Mouse (Mus musculus) limb, embryonic 15.5 days (tissue): Measurements from ENCODE around the gene Angptl8. TPM values are rescaled to one million over a fixed set of nuclear protein-coding genes. Genes with fewer than 3 reads are reported as not detected.
A peak's percentile ranks its signal among the peaks of the same experiment; 100 is the strongest.

ENCODE experiments used
- ATAC-seq: fragments of 200-750 bp; cut with Nextera tagmentation; 2 replicates; pipeline ENCODE4 v1.8.0; 2017; ENCODE audit warnings: low read depth, moderate TSS enrichment; ENCODE audit not compliant: insufficient number of reproducible peaks, low FRiP score, low TSS enrichment
- H3K27ac ChIP-seq: fragments of 300-500 bp; sonication (generic); 2 replicates; pipeline ENCODE4 v1.5.1; 2015; ENCODE audit warnings: moderate library complexity, mild to moderate bottlenecking, inconsistent platforms
- H3K27me3 ChIP-seq: fragments of 300-500 bp; sonication (generic); 2 replicates; pipeline ENCODE4 v1.6.1; 2015; ENCODE audit warnings: inconsistent platforms
- H3K36me3 ChIP-seq: fragments of 300-500 bp; sonication (generic); 2 replicates; pipeline ENCODE4 v1.6.1; 2015; ENCODE audit warnings: inconsistent platforms
- H3K4me1 ChIP-seq: fragments of 300-500 bp; sonication (generic); 2 replicates; pipeline ENCODE4 v1.6.1; 2015; ENCODE audit warnings: inconsistent platforms
- H3K4me2 ChIP-seq: fragments of 300-500 bp; sonication (generic); 2 replicates; pipeline ENCODE4 v1.6.1; 2015; ENCODE audit warnings: mild to moderate bottlenecking, inconsistent platforms
- H3K4me3 ChIP-seq: fragments of 300-500 bp; sonication (generic); 2 replicates; pipeline ENCODE4 v1.5.1; 2015; ENCODE audit warnings: mild to moderate bottlenecking, inconsistent platforms
- H3K9ac ChIP-seq: fragments of 300-500 bp; sonication (generic); 2 replicates; pipeline ENCODE4 v1.6.1; 2015; ENCODE audit warnings: inconsistent platforms
- H3K9me3 ChIP-seq: fragments of 300-500 bp; sonication (generic); 2 replicates; pipeline ENCODE4 v1.6.1; 2016; ENCODE audit warnings: inconsistent platforms
- WGBS: fragments of 180-500 bp; shearing (Covaris S2); methylation state at CpG from one replicate; pipeline ENCODE4 v1.1.7; 2015; 5-methylcytosine and 5-hydroxymethylcytosine counted together
- polyA plus RNA-seq: library from polyadenylated mRNA; unstranded; fragments of >200 nt; fragmentation: Nextera tagmentation; extraction: Ambion mirVana; gene quantifications from 2 replicates; pipeline ENCODE4 v1.2.1, GENCODE M21; 2015

Gene Angptl8
- polyA plus RNA-seq, 1 experiment from 2014 or later, result 0.64 TPM

DNA sequence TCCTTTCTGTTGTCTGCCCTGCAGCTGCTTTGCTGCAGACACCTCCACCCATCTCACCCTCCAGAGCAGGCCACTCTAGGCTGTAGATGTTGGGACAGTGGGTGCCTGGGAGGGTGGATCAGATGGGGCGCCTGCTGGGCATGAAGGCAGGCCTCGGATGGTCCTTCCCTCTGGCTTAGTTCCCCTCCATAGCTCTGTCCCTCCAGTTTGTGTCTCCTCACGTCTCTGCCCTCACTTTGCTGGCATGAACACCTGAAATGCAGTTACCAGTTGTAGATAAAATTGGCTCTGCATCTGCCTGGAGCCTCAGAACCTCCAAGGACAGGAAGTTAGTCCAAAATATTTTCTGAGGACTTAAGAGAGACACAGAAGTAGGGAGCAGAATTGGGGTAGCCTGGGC lies 38.4 kb upstream of the Angptl8 start:
- ATAC-seq, result no peak
- 58% methylated on average over 3 of the region's 3 CpGs for WGBS
- Histone ChIP-seq H3K4me1 (peaks cover 45% of the 10 kb centered on the region), H3K4me3 (peak overlapping the region; percentile 85), H3K4me2 (peak overlapping the region; percentile 79), H3K9me3 (no peaks in the 10 kb centered on the region), H3K36me3 (peaks cover 46% of the 10 kb centered on the region), H3K27ac (peak overlapping the region; percentile 97), H3K9ac (no peak overlapping the region), H3K27me3 (no peaks in the 10 kb centered on the region)

DNA sequence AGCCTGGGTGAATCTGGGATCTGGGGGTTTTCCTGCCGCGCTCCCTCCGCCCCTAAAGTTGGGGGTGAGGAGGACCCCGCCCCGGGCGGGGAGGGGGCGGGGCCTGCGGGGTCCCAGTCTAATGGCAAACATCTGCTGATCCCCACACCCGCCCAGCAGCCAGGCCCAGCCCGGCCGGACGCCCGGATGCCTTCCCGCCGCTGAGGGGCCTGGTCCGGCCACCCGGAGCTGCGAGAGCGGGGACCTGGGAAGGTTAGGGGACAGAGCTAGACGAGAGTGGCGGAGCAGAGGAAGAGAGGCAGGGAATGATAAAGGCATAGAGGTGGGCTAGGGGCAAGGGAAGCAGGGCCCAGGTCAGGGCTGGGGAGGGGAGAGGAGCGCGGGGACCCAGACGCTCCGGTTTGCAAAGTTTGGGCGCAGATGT lies 37.4 kb upstream of the Angptl8 start:
- Histone ChIP-seq H3K4me3 (peak overlapping the region; percentile 85), H3K4me2 (peak overlapping the region; percentile 79), H3K27me3 (no peaks in the 10 kb centered on the region), H3K36me3 (peaks cover 50% of the 10 kb centered on the region), H3K9ac (peak overlapping the region; percentile 84), H3K4me1 (peaks cover 35% of the 10 kb centered on the region), H3K9me3 (no peaks in the 10 kb centered on the region), H3K27ac (peak overlapping the region; percentile 97)
- ATAC-seq, result peak; percentile 56
- WGBS, result 0% methylated on average over 26 of the region's 26 CpGs

DNA sequence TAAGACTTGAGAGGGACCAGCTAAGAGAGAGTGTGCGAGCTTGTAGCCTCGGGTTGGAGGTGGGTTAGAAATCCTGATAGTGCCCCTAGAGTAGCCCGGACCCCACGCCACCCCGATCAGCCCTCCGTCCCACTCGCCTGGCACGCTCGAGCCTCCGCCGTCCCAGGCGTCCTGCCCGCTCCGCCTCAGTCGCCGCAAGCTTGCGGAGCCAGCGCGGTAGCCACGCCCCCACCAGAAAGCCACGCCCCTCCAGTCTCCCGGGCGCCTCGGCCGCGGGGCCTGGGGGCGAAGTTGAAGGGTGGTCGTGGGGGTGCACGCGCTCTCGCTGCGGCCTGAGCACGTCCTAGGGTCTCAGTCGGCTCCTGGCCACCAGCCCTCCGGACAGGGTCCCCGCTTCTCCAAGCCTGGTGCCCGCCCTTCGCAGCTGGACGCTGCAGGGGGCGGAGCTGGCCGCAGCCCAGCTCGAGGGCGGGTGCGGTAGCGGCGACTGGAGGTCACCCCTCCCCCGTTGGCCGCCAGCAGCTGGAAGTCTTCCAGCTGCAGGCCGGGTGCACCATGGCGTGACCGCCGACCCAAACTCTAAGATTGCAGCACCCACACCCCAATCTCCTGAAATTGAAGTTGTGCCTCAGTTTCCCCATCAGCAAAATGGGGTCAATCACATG lies 36.8 kb upstream of the Angptl8 start, which contains the start of gene Kank2:
TSS of gene Kank2 (minus strand) at position 400 of the 665 bp plus-strand sequence.
- H3K4me1 ChIP-seq, result peaks cover 33% of the 10 kb centered on the region
- WGBS, result under 1% methylated on average over 52 of the region's 52 CpGs
- H3K36me3 ChIP-seq, result peaks cover 49% of the 10 kb centered on the region

DNA sequence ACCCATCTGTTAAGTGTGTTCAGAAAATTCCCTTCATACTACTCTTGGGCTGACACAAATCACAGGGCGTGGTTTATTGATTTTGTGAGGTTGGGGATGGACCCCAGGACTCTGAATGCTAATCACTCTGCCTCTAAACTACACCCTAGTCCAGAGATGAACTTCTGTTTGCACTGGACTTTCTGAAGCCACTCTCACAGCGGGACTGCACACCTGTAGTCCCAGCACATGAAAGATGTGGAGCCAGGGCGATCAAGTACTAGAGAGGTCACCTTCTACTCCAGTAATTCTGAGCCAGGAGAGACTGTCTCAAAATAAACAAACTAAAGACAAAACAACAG lies 36.3 kb upstream of the Angptl8 start:
- H3K27ac ChIP-seq, result peak overlapping the region; percentile 97
- peaks cover 35% of the 10 kb centered on the region for H3K4me1 ChIP-seq
- H3K4me3 ChIP-seq, result peak overlapping the region; percentile 85
- peak overlapping the region; percentile 79 for H3K4me2 ChIP-seq
- WGBS, result 48% methylated on average over 3 of the region's 3 CpGs
- no peaks in the 10 kb centered on the region for H3K9me3 ChIP-seq
- peaks cover 44% of the 10 kb centered on the region for H3K36me3 ChIP-seq
- no peak overlapping the region for H3K9ac ChIP-seq
- no peak for ATAC-seq
- H3K27me3 ChIP-seq, result no peaks in the 10 kb centered on the region

More for the DNA sequence above, 36.8 kb upstream of the Angptl8 start, which contains the start of gene Kank2:
- Histone ChIP-seq H3K4me2 (peak within 1 kb of the TSS; percentile 79), H3K27me3 (no peaks in the 10 kb centered on the region), H3K4me3 (peak within 1 kb of the TSS; percentile 85), H3K9ac (peak within 1 kb of the TSS; percentile 84), H3K9me3 (no peaks in the 10 kb centered on the region), H3K27ac (peak within 1 kb of the TSS; percentile 97)
- ATAC-seq, result peak; percentile 71

DNA sequence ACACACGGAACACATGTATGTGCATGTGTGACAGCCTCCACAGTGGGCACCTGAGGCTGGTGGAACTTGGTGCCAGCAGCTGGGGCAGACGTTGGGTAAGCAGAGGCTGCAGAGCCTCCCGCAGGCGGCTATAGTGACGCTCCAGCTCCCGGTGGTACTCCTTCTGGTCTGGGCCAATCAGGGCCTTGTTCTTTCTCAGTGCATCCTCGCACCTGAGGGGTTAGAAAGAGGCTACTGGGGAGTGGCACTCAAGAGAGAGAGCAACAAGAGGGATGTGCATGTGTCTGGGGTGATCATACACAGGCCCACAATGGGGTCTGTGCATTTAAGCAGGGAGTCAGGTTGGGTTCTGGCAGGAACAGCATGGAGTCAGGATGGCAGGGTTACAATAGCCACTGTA lies 34.2 kb upstream of the Angptl8 start:
- Histone ChIP-seq H3K36me3 (peaks cover 26% of the 10 kb centered on the region), H3K9ac (no peak overlapping the region), H3K27me3 (no peaks in the 10 kb centered on the region), H3K4me3 (no peak overlapping the region), H3K4me2 (no peak overlapping the region), H3K9me3 (no peaks in the 10 kb centered on the region), H3K4me1 (peaks cover 29% of the 10 kb centered on the region), H3K27ac (no peak overlapping the region)
- ATAC-seq, result no peak
- 84% methylated on average over 7 of the region's 7 CpGs for WGBS

DNA sequence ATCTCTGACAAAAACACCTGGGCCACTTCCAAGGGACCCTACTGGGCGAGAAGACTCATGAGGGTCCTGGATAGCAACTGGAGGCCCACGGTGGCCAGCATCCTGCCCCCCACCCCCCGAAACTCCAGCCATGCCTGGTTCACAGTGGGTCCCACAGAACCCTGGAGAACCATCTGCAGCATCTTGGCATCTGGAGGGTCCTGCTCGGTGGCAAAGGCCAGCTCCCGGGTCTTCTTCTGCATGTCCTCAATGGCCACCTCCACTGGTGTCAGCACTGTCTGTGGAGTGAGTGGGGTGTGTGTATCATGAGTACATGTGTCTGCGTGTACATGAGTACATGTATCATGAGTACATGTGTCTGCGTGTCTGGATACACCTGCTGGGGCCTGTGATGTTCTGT lies 33.7 kb upstream of the Angptl8 start:
- H3K27me3 ChIP-seq, result no peaks in the 10 kb centered on the region
- no peak overlapping the region for H3K27ac ChIP-seq
- peaks cover 24% of the 10 kb centered on the region for H3K4me1 ChIP-seq
- peaks cover 26% of the 10 kb centered on the region for H3K36me3 ChIP-seq
- no peak overlapping the region for H3K4me2 ChIP-seq
- H3K9me3 ChIP-seq, result no peaks in the 10 kb centered on the region
- H3K4me3 ChIP-seq, result no peak overlapping the region
- no peak overlapping the region for H3K9ac ChIP-seq
- 90% methylated on average over 7 of the region's 7 CpGs for WGBS
- no peak for ATAC-seq

DNA sequence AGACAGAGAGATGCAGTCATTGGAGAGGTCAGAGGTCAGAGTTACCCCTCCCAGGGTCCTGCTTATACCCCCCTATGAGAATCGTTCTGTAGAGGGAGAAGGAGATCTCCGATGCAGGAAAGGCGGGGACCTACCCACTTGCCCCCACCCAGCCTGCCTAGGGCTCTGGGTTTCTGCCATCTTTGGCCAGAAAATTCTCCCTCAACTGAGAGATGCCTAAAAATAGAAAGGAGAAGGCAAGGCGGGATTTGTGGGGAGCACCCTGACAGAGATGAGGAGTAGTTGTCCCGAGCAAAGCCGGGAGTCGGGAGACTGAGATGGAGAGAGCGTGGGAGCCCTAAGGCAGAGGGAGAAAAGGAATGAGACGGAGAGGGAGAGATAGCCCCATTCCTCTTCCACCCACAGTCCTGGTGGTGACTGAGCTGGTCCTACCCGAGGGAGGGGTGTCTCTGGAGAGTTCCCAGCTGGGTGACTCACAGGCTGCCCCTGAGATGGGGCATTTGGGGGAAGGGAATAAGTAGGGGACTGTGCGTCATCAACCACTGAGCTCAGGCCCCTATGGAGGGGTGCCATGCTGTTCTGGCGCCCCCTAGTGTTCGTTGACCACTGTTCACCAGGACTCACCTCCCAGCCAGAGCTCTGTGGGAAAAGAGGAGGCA lies 31.2 kb upstream of the Angptl8 start:
- H3K9ac ChIP-seq, result no peak overlapping the region
- H3K4me1 ChIP-seq, result peaks cover 8% of the 10 kb centered on the region
- peaks cover 40% of the 10 kb centered on the region for H3K36me3 ChIP-seq
- peak overlapping the region; percentile 22; the same call in 1 of the 2 replicates for H3K4me2 ChIP-seq
- no peak overlapping the region for H3K27ac ChIP-seq
- H3K27me3 ChIP-seq, result no peaks in the 10 kb centered on the region
- no peak overlapping the region for H3K4me3 ChIP-seq
- peak; percentile 83 for ATAC-seq
- no peaks in the 10 kb centered on the region for H3K9me3 ChIP-seq
- WGBS, result 43% methylated on average over 13 of the region's 13 CpGs

DNA sequence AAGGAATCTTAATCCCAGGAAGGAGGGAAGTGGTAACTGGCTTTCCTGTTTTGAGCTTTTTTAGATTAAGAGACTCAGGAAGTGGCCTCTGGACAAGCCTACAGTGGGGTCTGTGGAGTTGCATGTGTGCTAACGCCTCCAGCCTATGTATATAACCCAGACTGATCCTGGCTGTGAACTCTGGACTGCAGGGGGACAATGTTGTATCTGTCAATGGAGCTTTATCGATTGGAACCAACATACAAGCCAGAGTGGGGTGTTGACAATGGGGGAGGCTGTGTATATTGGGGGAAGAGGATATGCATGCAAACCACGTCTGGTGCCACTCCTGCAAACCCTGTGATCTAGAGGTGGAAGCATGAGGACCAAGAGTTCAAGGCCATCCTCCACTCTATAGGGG lies 28.9 kb upstream of the Angptl8 start:
- H3K9ac ChIP-seq, result no peak overlapping the region
- H3K4me3 ChIP-seq, result no peak overlapping the region
- peaks cover 8% of the 10 kb centered on the region for H3K4me1 ChIP-seq
- H3K36me3 ChIP-seq, result peaks cover 47% of the 10 kb centered on the region
- H3K27me3 ChIP-seq, result no peaks in the 10 kb centered on the region
- 69% methylated on average over 3 of the region's 3 CpGs for WGBS
- H3K9me3 ChIP-seq, result no peaks in the 10 kb centered on the region
- ATAC-seq, result no peak
- no peak overlapping the region for H3K4me2 ChIP-seq
- H3K27ac ChIP-seq, result no peak overlapping the region

DNA sequence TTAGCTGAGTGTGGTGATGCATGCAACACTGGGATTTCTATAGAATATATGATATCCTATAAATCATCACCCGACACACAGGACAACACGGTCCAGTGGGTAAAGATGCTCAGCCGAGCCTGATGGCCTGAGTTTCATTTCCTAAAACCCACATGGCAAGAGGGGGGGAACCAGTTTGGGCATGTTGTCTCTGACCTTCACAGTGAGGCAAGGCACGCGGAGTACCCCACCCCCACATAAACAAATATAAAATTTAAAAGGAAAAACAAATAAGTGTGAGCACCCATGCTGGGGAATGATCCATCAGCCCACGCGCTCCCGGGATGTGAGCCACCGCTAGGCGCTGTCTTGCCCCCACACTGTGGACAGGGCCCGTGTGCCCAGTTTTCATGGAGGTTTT lies 28.3 kb upstream of the Angptl8 start:
- Histone ChIP-seq H3K4me2 (no peak overlapping the region), H3K9ac (no peak overlapping the region), H3K27me3 (no peaks in the 10 kb centered on the region), H3K4me3 (no peak overlapping the region), H3K9me3 (no peaks in the 10 kb centered on the region), H3K36me3 (peaks cover 45% of the 10 kb centered on the region), H3K4me1 (peaks cover 8% of the 10 kb centered on the region), H3K27ac (no peak overlapping the region)
- WGBS, result 82% methylated on average over 11 of the region's 11 CpGs
- ATAC-seq, result no peak

DNA sequence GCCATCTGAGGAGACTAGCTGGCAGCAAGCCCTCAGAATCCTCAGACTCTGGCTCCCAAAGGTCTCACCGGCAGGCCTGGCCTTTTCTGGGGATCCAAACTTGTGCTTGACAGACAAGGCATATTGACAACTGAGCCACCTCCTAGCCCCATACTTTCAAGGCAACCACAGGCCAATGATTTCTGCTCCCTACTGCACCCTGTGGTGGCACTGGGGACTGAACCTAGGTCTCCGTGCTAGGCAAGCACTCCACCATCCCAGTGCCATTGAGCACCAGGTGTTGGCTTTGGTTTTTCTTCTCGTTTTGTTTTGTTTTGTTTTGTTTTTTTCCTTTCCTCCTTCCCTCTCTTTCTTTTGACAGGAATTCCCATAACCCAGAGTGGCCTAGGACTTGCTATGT lies 26.7 kb upstream of the Angptl8 start:
- H3K36me3 ChIP-seq, result peaks cover 49% of the 10 kb centered on the region
- no peak overlapping the region for H3K4me2 ChIP-seq
- no peaks in the 10 kb centered on the region for H3K27me3 ChIP-seq
- no peak overlapping the region for H3K27ac ChIP-seq
- no peak overlapping the region for H3K4me3 ChIP-seq
- H3K4me1 ChIP-seq, result peaks cover 8% of the 10 kb centered on the region
- ATAC-seq, result no peak
- H3K9me3 ChIP-seq, result no peaks in the 10 kb centered on the region
- WGBS, result 70% methylated on average over 3 of the region's 3 CpGs
- H3K9ac ChIP-seq, result no peak overlapping the region

DNA sequence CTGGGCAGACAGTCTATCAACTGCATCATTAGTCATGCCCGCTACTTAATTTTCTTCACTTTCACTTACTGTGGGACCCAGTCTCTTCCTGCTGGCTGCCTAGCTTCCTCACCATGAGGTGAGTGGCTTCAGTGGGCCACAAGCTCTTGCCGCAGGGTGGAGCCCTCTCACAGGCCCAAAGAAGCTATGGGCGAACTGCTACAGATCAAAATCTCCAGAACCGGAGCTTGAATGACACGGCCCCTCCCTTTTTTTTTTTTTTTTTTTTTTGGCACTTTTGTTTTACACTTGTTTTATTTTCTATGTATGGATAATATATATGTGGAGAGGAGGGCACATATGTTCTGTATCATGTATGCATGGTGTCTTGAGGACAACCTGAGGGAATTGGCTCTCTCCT lies 24.1 kb upstream of the Angptl8 start:
- H3K27me3 ChIP-seq, result no peaks in the 10 kb centered on the region
- no peaks in the 10 kb centered on the region for H3K9me3 ChIP-seq
- WGBS, result 82% methylated on average over 5 of the region's 5 CpGs
- peaks cover 70% of the 10 kb centered on the region for H3K36me3 ChIP-seq
- H3K4me2 ChIP-seq, result no peak overlapping the region
- H3K4me3 ChIP-seq, result no peak overlapping the region
- ATAC-seq, result no peak
- H3K27ac ChIP-seq, result no peak overlapping the region
- no peaks in the 10 kb centered on the region for H3K4me1 ChIP-seq
- no peak overlapping the region for H3K9ac ChIP-seq

DNA sequence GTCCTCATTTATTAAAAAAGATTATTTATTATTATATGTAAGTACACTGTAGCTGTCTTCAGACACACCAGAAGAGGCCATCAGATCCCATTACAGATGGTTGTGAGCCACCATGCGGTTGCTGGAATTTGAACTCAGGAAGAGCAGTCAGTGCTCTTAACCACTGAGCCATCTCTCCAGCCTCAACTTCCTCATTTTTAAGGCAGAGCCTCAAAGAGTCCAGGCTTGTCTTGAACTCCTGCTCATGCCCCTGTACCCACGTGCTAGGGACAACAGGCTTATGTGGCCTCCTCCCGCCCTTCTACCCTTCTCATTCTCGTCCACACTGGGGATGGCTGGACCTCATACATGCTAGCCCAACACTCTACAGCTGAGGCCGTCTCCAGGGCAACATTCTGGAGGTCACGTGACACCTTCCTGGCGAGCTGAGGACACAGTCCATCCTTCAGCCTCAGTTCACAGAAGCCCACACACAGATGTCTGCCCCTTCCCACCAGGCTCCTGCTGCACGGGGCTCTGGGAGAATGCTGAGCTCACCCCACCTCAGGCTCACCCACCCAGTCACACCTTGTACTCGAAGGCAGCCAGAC lies 18.5 kb upstream of the Angptl8 start:
- no peak overlapping the region for H3K4me3 ChIP-seq
- H3K9ac ChIP-seq, result no peak overlapping the region
- no peak overlapping the region for H3K27ac ChIP-seq
- H3K4me1 ChIP-seq, result no peaks in the 10 kb centered on the region; the same call in 1 of the 2 replicates
- H3K36me3 ChIP-seq, result peaks cover 84% of the 10 kb centered on the region
- WGBS, result 74% methylated on average over 9 of the region's 9 CpGs
- no peak for ATAC-seq
- no peaks in the 10 kb centered on the region for H3K9me3 ChIP-seq
- no peak overlapping the region for H3K4me2 ChIP-seq
- no peaks in the 10 kb centered on the region for H3K27me3 ChIP-seq
